Mouse (Mus musculus): ENCODE measurements at regions not wholly inside any gene's neighbourhood (a gene's known extent, or its start where the extent isn't known, plus 50 kb on each side); places are given as distances from the start of the nearest gene placed in this dataset.

DNA sequence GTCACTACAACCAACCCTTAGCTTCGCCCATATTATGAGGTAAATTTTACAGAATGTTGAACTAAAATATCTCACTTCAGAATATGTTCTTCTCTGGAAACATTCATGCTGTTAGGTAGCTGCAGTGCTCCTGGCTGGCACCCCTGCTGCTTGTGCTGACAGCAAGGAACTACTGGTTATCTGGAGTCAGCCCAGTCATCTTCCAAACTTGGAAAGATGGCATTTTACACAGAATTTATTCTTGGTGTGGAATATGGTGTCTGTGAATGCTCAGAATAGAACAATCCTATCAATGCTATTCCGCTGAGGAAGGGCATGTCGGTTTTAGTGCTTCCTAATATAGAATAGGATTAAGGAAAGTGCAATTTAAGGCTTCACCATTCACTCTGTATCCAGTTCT, 227.7 kb upstream of the Fsip2 start:
- TF ChIP-seq CTCF (IDR thresholded peaks at IDR 0.05; ENCODE audit: borderline replicate concordance, extremely low read depth, insufficient read depth, insufficient read length) (no peak), POLR2A (IDR thresholded peaks at IDR 0.05; ENCODE audit: borderline replicate concordance, extremely low read depth, insufficient read depth, insufficient read length, poor library complexity, severe bottlenecking) (no peak)

Data from brain, embryonic 14.5 days (tissue).